Mouse (Mus musculus): Measurements from ENCODE around the gene Zcchc14.

Gene Zcchc14

DNA sequence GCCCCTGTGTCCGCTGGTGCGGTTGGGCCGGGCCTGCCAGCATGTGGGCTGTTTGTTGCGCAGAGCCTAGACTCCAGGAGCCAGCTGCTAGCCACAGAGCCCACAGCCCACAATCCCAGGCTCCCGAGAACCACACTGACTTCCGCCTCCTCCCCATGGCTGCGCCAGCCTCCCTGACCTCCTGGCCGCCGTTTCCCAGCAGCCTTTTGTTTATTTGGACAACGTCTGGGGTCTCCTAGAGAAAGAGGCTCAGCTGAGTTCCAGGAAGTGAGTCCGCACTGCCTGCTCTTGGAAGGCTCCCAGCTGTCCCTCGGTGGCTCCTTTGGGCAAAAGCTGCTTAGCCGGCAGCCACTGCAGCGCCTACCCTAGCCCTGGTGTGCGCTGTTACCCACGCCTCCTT is 12.6 kb upstream of the Zcchc14 start:
- DNase-seq (ENCODE audit: low spot score in 2 of 2): no peak

DNA sequence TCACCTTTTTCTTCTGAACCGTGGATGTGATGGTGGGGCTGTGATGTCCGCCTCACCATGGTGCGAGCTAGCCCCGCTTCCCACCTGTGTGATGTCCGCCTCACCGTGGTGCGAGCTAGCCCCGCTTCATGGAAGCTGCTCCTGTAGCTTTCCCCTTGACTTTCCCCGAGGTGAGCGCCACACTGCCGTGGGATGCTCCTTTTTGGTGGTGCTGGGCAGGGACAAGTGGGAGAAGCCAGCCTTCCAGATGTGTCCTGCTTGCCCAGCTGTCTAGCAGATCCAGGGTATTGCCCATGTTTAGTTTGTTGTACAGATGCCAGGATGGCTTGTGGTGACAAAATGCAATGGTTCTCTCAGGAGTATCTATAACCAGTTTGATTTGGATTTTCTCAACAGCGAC is 10.4 kb upstream of the Zcchc14 start:
- DNase-seq (ENCODE audit: low spot score in 2 of 2): no peak

DNA sequence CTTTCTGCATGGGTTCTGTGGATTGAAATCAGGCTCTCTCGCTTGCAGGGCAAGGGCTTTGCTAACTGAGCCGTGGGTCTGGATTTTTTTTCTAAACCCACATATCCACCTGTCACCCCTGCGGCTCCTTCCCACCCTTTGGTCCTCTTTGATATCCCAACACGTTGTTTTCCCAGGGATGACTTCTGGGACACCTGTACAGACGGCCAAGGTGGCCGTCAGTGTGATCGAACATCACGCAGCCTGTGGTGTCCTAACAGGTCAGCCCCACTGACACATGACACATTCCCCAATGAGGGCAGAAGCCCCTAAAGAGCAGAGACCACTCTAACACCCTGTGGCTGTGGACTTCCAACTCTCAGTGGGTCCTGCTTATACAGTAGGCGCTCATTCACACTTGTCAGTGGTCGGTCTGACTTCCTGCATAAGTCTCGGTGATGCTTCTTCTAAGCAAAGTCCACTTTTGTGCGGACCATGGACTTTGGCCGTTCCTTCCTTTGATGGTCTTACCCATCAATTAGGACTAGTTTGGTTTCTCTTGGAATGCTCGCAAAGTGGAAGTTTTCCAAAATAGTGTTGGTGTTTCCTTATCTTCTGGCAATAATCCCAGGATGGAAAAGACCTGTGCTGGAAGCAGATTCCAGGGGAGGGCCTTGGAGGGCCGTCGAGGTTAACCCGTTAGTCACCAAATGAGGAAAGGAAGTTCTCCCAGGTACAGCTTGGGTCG is 9.1 kb upstream of the Zcchc14 start:
- no peak for DNase-seq (ENCODE audit: low spot score in 2 of 2)

DNA sequence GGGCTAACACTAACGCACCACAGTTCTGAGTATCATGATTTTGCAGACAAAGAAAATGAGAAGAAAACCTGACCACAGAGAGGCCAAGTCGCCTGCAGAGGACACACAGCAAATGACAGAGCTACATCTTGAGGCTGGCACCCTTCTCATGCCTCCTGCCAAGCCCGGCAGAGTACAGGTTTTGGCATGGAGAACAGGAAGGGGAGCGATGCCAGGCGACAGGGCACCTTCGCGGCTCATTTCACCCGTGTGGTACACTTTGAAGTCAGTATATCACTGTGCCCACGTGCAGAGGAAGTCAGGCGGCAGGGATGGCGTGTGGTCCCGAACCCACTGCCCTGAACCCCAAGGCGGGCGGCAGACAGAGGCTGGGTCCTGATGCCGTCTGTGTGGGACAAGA is 7.9 kb upstream of the Zcchc14 start:
- no peak for DNase-seq (ENCODE audit: low spot score in 2 of 2)

DNA sequence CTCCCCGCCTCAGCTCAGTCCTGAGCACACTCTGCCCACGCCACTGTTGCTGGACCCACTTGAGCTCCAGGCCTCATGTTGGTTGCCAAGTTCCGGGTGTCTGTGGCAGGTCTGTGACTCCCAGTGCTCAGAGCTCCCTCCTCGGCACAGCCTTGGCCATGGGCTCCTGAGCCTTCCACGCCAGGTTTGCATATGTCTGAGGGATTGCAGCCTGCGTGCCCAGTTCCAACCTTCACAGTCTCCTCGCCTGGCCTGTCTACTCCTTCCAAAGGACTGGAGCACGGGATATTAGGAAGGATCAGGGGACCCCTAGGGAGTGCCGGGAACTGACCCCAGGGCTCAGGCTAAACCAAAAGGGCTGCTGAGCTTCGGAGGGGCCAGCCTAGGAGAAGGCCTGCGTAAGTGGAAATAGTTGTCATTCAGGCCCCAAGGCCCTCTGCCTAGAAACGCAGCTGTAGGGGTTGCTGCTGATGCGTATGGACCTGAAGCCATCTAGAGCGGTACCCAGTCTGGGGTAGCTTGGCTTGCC is 2.3 kb upstream of the Zcchc14 start:
- DNase-seq (ENCODE audit: low spot score in 2 of 2): no peak

DNA sequence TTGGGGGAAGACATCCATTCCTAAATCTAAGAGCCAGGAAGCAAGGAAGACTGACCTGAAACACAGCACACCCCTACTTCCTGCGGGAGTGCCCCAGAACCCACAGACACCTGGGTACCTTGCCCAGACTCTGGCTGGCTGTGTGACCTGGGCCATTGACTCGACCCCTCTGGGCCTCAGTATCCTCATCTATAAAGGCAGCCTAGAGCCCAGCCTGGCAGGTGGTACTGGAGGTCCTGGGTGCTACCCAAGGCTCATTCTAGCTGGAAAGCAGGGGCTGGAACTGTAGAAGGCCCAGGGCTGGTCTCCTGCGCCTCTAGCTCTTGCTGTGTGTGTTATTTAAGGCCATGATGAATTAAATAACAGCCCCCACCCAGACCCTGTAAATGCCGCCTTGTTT is 1.4 kb upstream of the Zcchc14 start:
- DNase-seq (ENCODE audit: low spot score in 2 of 2): no peak

DNA sequence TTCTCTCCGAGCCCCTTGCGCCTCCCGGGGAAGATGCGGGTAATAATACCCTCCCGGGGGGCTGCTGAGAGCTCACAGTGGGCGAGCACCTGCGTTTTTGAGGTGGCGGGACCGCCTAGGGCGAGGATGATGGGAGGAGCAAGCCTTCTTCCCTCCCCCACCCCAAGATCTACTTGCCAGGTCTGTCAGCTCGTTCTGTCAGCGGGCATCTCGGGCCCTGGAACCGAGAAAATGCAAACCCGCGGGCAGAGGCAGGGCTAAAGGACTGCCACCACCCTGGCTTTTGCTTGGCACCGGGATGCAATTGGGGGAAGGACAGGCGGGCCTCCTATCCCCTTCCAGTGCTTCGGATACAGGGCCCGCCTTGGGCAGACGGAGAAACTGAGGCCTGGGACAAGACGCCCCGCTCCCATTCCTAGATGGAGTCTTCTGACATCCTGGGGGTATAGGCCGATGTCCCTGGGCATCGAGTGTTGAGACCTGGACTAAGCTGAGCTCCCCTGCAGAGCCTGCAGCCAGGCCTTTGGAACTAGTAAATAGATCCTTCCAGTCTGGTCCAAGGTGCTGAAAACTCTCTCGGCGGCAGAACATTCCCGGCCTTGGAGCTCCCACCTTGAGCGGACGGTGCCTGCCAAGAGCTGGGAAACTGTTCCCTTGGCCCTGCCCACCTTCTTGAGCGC is 779 bp upstream of the Zcchc14 start:
- DNase-seq (ENCODE audit: low spot score in 2 of 2): no peak

DNA sequence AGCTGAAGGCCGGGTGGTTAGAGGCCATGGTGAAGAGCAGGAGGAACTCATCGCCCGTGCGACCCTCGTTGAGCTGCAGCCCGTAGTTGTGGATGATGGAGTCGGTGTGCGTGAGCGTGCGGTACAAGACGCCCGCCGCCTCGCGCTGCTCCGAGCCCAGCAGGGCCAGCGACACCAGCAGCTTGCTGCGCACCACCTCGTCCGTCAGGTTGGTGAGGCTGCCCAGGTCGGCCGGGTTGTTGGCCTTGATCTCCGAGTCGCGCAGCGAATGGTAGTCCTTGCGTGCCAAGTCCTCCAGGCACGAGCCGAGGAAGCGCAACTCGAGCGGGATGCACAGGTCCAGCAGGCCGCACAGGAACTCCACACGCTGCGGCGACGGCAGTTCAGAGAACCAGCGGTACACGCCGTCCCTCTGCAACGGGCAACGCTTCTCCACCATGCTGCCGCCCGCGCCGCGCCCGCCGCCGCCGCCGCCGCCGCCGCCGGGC is 783 bp downstream of the Zcchc14 start:
- no peak for DNase-seq (ENCODE audit: low spot score in 2 of 2)

DNA sequence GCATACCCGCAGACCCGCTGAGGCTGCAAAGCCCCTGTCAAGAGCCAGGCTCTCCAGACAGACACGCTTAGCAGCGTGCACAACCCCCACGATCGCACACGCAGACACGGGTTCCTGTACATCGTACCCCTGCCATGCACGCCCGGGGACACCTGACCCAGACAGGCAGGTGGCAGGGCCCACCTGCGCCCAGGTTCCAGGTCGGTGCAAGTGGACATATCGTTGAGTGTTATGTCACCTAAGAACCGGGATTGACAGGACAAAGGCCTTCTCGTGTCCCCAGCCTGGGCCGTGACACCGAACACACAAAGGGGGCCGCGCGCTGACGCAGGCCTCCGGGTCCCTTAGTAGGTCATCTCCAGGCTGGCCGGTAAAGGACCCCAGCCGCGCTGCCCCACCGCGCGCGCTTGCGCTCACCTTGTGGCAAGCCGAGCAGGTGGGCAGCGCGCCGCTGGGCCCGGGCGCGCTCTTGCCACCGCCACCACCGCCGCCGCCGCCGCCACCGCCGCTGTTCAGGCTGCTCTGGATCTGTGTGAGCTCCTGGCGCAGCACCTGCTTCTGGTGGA is 1.3 kb downstream of the Zcchc14 start:
- DNase-seq (ENCODE audit: low spot score in 2 of 2): no peak

DNA sequence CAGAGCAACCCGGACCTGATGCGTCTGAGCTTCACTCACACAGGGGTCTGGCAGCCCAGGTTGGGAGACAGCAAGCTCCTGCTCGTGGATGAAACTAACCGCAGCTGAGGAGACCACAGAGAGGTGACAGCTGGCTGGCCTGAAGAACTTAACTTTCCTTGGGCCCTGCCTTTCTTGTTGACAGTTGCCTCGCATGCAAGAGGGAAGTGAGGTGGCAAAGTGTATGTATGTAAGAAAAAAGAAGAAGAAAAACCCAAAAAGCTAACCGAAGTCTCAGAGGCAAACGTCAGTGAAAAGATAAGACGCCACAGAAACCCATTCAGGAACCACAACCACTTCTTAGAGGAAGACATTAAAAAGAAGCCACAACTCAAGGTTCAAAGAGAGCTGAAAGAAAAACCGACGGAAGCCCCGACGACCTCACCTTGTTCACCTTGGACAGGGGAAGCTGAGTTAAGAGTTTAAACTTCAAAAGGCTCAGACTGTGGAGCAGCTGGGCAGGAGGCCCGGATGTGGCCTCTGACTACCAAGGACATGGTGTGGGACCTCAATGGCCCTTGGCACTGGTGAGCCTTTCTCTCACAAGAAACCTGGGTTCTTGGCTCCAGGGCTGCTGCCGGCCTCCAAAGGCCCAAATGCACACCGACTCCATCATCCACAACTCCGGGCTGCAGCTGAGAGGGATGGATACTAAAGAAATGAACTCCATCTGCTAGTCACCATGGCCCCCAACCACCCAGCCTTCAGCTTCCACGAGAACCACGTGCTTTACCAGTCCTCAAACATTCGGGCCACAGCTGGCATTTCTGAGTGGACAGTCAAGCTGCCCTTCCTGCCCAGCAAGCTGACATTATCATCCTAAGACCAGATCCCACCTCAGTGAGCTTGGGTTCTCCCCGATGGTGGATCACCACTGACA is 2.1 kb downstream of the Zcchc14 start:
- DNase-seq (ENCODE audit: low spot score in 2 of 2): peak in 1 of 2 experiments; percentile 16

DNA sequence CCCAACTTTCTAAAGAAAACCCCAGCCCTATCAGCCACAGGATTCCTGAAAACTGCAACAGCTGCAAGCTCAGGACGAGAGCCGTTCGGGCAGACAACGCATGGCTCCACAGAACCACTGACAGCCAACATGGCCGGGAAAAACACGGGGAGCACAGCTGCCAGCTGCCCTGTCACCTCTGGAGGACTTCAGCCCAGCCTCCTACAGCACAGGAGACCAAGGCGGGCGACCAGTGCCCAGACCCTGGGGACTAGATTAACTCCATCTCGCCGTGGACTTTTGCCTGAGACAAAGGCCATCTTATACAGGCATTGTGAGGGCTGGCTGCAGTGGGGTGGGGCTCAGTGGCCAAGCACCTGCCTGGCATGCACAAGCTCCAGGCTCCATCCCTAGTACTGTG is 2.8 kb downstream of the Zcchc14 start:
- no peak for DNase-seq (ENCODE audit: low spot score in 2 of 2)

DNA sequence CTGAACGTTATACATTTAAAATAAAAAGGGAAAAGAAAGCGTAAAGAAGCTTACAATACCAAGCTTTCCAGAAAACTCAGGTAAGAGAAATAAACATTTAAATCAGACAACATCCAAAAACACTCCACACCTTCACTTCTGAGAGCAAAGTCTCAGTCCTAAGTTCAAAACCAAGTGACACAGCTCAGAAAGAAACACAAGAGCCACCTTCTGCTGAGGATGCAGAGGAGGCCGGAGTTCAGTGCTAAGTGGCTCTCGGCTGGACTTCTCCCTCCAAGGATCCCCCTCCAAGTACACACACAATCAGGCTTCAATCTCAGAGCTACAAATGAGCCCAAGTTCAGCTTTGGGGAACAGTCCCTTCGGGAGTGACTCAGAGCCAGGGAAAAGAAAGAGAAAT is 3.3 kb downstream of the Zcchc14 start:
- DNase-seq (ENCODE audit: low spot score in 2 of 2): no peak

DNA sequence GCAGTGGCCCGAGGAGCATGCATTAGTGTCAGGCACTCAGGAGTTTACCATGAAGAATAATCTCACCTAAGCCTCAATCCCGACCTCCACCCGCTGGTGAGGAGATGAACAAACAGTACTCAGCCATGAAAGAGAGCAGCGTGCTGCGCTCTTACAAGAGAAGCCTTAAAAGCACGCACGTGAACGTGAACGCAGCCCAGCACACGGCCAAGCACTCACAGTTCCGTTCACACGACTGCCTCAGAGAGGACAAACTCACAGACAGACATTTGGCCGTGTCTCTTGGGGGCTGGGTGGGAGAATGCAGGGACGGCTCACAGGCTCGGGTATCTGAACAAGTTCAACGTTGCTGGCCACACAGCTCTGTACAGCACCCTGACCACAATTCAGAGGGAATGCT is 4.2 kb downstream of the Zcchc14 start:
- DNase-seq (ENCODE audit: low spot score in 2 of 2): no peak

DNA sequence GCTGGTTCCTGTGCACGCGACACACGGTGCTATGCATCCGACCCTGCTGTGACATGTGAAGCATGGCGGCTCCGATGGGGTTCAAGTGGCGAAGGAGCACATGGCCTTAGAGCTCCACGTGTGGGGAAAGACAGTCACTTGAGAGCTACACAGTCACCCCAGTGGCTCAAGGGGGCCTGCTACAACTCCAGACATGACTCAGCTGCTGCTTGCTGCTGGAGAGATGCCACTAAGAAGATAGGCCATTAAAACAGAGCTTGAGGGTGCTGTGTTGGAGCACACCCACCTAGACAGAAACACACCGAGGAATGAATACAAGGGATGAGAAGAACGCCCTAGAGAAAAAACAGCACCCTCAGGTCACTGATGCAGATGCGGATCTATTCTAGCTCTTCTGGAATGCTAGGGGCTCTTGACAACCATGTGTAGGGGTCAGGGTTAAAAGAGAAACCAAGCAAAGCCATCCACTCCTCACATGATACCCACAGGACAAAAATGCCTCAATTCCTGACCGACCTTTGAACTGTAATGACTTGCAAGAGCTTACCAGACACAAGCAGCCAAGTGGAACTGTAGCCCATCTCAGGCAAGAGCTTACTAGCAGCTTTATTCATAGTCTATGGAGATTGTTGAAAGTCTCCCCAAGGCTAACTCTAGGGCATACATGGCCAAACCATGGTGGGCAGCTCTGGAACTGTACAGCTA is 5.0 kb downstream of the Zcchc14 start:
- DNase-seq (ENCODE audit: low spot score in 2 of 2): no peak

DNA sequence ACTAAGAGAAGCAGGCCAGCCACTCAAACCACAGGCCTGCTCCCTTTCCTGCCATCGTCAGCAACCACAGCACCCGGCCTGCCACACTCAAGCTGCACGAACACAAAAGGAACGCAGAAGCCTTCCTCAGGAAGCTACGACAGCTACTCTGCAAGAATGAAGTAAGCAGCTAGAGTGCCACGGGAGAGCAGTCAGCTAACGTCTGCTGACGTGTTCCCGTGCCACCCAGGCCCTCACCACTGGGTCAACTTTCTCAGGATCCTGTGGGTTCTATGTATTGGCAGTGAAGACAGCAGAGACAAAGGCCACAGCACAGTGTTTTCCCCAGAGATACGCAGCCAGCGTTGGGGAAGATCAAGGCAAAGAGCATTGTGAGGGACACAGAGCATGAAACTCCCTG is 9.3 kb downstream of the Zcchc14 start:
- no peak for DNase-seq (ENCODE audit: low spot score in 2 of 2)

DNA sequence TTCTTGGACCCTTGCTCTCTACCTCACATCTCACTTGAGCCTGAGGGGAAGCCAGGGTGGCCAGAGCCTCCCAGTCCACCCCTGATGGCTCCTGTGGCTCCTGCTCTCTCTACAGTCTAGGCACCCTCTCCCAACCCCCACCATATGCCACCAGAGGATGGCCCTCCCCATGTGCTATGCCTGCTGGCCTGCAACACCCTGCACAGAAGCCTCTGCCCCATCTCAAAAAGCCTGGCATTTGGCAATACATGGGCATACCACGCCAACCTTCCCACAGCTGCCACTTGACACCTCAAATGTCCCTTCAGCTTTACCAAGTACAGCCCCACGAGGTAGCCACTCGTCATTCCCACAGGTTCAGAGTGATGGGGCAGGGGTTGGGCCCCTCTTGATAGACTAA is 9.9 kb downstream of the Zcchc14 start:
- DNase-seq (ENCODE audit: low spot score in 2 of 2): no peak

DNA sequence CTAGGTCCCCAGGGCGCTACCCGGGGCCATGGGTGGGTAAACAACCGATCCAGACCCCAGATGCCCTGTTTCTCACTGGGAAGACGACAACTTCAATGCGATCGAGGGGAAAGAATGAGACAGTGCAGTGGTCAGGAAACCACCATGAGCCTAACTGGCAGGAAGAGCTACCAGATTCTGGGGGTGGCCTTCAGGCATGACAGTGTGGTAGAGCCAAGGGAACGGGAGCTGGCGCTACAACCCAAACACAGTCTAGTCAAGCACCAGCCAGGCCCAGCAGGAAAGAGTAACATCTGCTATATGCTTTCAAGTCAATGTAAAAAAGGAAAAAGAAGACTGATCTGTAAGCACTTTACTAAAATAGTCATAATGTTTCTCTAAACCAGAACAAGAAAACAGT is 16.5 kb downstream of the Zcchc14 start:
- DNase-seq (ENCODE audit: low spot score in 2 of 2): no peak

DNA sequence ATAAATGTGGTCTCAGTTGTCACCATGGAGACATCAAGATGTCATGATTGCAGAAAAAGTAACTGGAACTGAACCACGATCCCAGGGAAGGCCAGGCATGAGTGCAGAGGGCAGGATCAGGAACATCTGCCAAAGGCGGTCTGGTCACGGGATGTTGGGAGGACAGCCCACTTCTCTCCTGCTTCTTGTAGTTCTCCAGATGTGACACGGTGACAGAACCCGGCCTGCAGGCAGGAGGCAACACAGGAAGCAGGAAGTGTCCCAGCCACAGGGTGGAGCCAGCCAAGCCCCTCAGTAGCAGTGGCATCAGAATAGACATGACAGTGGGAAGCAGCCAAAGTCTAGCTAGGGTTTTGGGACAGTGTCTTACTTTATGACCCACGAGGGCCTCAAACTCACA is 17.2 kb downstream of the Zcchc14 start:
- no peak for DNase-seq (ENCODE audit: low spot score in 2 of 2)

DNA sequence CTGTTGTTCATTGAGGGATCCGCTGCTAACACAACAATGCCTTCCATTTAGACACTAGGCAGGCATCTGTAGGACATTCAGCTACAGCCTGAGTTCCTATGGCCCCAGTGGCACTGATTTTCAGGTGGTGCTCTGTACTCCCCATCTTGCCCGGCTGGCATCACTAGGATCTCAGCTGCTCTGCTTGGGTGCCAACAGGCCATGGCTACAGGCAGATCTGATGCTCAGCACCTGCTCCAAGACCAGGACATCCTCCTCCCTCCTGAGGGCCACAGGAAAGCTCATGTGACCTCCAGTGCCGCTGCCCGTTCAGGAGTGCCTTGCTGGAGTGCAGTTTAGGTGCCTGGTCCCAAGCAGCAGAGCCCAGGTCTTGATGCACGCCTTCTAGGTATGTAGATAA is 20.3 kb downstream of the Zcchc14 start:
- DNase-seq (ENCODE audit: low spot score in 2 of 2): no peak

DNA sequence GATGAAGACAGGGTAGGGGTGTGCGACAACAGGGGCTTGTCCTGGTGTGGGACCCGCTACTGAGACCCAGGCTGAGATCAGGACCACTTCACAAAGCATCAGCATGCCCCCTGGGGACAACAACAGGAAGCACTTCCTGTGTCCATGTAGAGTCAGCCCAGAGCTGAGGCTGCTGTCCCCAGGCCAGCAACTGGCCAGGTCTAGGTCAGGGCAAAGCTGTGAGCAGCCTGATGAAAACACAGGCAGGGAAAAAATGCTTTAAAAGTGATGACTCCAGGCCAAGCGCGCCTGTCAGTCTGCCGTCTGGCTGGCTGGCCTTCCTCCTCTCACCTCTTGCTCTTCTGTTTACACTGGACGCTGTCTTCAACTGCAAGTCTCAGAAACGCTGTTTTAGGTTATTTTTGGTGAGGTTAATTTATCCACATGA is 21.0 kb downstream of the Zcchc14 start:
- DNase-seq (ENCODE audit: low spot score in 2 of 2): no peak

DNA sequence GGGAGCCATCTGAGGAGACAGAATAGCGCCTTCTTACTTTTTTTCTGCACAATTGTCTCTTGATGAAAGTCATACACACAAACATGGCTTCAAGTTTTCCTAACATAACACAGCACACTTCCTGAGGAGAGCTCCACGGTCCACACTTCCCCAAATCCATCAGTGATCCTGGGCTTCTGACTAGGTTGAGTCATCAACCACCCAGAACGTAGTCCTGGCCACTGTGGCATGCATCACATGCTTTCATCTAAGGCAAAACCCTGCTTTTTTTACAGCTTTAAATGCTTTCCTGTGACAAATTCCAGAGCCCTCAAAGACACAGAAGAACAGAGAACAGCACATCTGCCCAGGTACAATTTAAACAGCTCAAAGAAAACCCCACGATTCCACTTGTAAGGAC is 24.0 kb downstream of the Zcchc14 start:
- no peak for DNase-seq (ENCODE audit: low spot score in 2 of 2)

Data from natural killer cell, adult 2 months (primary cell).